Mouse (Mus musculus) lung, postnatal 0 days (tissue): ENCODE results near the gene Foxk1. TPM values are rescaled to one million over a fixed set of nuclear protein-coding genes. Genes with fewer than 3 reads are reported as not detected.
A peak's percentile ranks its signal among the peaks of the same experiment; 100 is the strongest.

Experiments
- ATAC-seq: fragments of 200-750 bp; cut with Nextera tagmentation; 2 replicates; pipeline ENCODE4 v1.8.0; 2017; ENCODE audit warnings: moderate library complexity
- DNase-seq: peaks from one replicate; pipeline ENCODE4 v3.0.0-alpha.2; 2016; ENCODE audit warnings: low spot score
- H3K27ac ChIP-seq: fragments of 300-500 bp; sonication (generic); 2 replicates; pipeline ENCODE4 v1.5.1; 2014; ENCODE audit warnings: antibody characterized with exemption, mild to moderate bottlenecking, low read length, mixed read lengths
- H3K27me3 ChIP-seq: fragments of 300-500 bp; sonication (generic); replicated peaks from 2 replicates; pipeline ENCODE4 v1.6.1; 2014; ENCODE audit warnings: low read length, mixed read lengths; ENCODE audit not compliant: insufficient read depth
- H3K36me3 ChIP-seq: fragments of 300-500 bp; sonication (generic); 2 replicates; pipeline ENCODE4 v1.6.1; 2014; ENCODE audit warnings: low read length, mixed read lengths; ENCODE audit not compliant: insufficient read depth
- H3K4me1 ChIP-seq: fragments of 300-500 bp; sonication (generic); 2 replicates; pipeline ENCODE4 v1.6.1; 2014; ENCODE audit warnings: antibody characterized with exemption, low read depth, low read length, mixed read lengths; ENCODE audit not compliant: insufficient read depth
- H3K4me2 ChIP-seq: fragments of 300-500 bp; sonication (generic); replicated peaks from 2 replicates; pipeline ENCODE4 v1.6.1; 2014; ENCODE audit warnings: low read depth, mild to moderate bottlenecking, low read length, moderate library complexity, mixed read lengths
- H3K4me3 ChIP-seq: fragments of 300-500 bp; sonication (generic); 2 replicates; pipeline ENCODE4 v1.5.1; 2014; ENCODE audit warnings: low read depth, low read length
- H3K9ac ChIP-seq: fragments of 300-500 bp; sonication (generic); replicated peaks from 2 replicates; pipeline ENCODE4 v1.6.1; 2014; ENCODE audit warnings: low read depth, mild to moderate bottlenecking
- H3K9me3 ChIP-seq: fragments of 300-500 bp; sonication (generic); 2 replicates; pipeline ENCODE4 v1.6.1; 2016; ENCODE audit warnings: low read length, mixed read lengths
- CTCF ChIP-seq: IDR thresholded peaks from 2 replicates; pipeline ENCODE4 v1.5.1; 2016; ENCODE audit warnings: antibody characterized with exemption, mild to moderate bottlenecking
- EP300 ChIP-seq: IDR thresholded peaks from 2 replicates; pipeline ENCODE4 v1.6.1; 2016; ENCODE audit warnings: antibody characterized with exemption, mild to moderate bottlenecking, control low read depth
- WGBS: fragments of 180-500 bp; shearing (Covaris S2); extraction: QIAGEN DNeasy Blood & Tissue Kit; methylation state at CpG from one replicate; pipeline ENCODE4 v1.1.7; 2014; 5-methylcytosine and 5-hydroxymethylcytosine counted together
- polyA plus RNA-seq: library from polyadenylated mRNA; unstranded; fragments of >200 nt; fragmentation: Nextera tagmentation; extraction: Ambion mirVana; gene quantifications from 2 replicates; pipeline ENCODE4 v1.2.1, GENCODE M21; 2015

Foxk1 gene
- polyA plus RNA-seq, 1 experiment from 2014 or later = 4.3 TPM

DNA sequence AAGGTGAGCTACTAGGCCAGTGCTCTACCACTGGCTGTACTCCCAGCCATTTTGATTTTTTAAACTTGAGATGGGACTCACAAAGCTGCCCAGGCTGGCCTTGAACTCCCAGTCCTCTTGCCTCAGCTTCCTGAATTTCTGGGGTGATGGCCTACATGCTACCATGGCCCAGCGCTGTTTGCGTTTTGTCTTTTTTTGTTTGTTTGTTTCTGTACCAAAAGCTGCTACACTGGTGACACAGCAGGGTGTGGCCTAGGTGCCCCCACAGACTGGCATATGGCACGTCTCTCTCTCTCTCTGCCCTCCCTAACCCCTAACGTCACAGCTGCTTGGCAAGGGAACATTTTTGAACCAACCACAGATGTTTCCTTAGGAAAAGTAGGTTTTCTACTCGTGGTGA lies 58.5 kb downstream of the Foxk1 start:
- TF ChIP-seq EP300 (no peak), CTCF (no peak)
- H3K27ac ChIP-seq = no peak overlapping the region

DNA sequence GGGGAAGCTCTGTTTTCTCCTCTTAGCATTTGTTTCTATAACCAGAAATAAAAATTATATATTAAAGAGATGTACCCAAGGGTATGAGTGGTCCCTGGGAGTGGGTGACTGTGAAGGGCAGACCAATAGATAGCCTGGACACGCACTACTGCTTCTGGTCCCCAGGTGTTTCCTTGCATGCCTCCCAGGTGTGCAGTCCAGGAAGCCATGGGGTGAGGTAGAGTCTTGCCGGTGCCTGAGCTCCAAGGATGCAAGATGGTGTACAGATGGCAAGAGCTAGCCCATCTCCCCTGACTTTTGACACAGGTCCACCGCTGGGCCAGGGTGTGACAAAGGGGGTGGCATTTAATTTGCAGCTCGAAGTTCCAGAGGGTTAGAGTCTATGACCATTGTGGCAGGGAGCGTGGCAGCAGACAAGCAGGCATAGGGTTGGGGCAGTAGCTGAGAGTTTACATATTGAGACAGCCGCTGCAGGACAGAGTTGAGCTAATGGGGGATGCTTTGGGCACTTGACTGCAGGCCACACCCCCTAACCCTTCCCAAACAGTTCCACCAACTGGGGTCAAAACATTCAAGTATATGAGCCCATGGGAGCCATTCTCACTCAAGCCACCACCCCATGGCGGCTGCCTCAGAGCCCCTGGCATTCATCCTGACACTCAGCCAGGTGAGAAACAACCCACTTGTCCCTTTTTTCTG lies 60.8 kb downstream of the Foxk1 start:
- H3K4me1 ChIP-seq = peaks cover 5% of the 10 kb centered on the region; the same call in 1 of the 2 replicates
- 0 out of 2 replicates have a peak, but pooled peaks cover 8% of the 10 kb centered on the region for H3K36me3 ChIP-seq
- H3K27ac ChIP-seq = no peak overlapping the region
- H3K9me3 ChIP-seq = no peaks in the 10 kb centered on the region
- no peak overlapping the region for H3K4me2 ChIP-seq
- DNase-seq = no peak
- no peak overlapping the region for H3K4me3 ChIP-seq
- no peaks in the 10 kb centered on the region for H3K27me3 ChIP-seq
- no peak for ATAC-seq
- no peak for TF ChIP-seq CTCF
- TF ChIP-seq EP300 = no peak
- H3K9ac ChIP-seq = no peak overlapping the region
- 94% methylated on average over 7 of the region's 7 CpGs for WGBS

More for the DNA sequence above, 58.5 kb downstream of the Foxk1 start:
- Histone ChIP-seq H3K9me3 (no peaks in the 10 kb centered on the region), H3K4me1 (peaks cover 4% of the 10 kb centered on the region; the same call in 1 of the 2 replicates), H3K9ac (no peak overlapping the region), H3K4me3 (no peak overlapping the region), H3K27me3 (no peaks in the 10 kb centered on the region), H3K4me2 (no peak overlapping the region), H3K36me3 (peaks cover 20% of the 10 kb centered on the region)
- 70% methylated on average over 5 of the region's 5 CpGs for WGBS
- no peak for DNase-seq
- no peak for ATAC-seq

DNA sequence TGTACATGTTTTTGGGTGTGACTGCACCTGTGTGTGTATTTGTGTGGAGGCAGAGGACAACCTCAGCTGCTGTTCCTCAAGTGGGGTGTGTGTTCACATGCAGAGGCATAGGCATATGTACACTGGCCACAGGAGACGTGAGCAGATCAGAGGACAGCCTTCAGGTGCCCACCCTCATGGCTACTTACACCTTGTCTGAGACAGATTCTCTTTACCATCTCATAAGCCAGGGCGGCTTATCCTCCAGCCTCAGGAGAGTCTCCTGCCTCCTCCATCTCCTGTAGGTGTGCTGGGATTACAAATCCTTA lies 61.3 kb downstream of the Foxk1 start:
- Histone ChIP-seq H3K9ac (no peak overlapping the region), H3K4me2 (no peak overlapping the region), H3K27me3 (no peaks in the 10 kb centered on the region), H3K4me3 (no peak overlapping the region), H3K36me3 (0 out of 2 replicates have a peak, but pooled peaks cover 13% of the 10 kb centered on the region), H3K27ac (no peak overlapping the region), H3K4me1 (peaks cover 5% of the 10 kb centered on the region; the same call in 1 of the 2 replicates), H3K9me3 (no peaks in the 10 kb centered on the region)
- 89% methylated on average over 2 of the region's 2 CpGs for WGBS
- no peak for DNase-seq
- no peak for ATAC-seq
- TF ChIP-seq EP300 (no peak), CTCF (no peak)

DNA sequence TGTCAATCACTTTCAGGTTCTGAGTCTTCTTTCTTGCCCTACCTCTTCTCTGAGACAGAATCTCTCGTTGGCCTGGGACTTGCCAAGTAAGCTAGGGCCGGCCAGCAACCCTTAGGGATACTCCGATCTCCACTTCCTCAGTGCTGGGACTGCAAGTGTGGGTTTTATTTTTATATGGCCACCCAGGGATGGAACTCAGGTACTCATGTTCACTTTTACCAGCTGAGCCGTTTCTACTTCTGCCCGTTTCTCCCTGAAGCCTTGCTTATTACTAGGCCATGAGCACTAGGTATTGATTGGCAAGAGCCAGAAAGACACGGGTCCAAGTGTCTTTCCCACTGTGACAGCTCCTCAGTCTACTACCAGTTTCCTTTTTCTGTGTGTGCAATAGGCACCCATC lies 61.7 kb downstream of the Foxk1 start:
- ATAC-seq = no peak
- peak overlapping the region; percentile 93; the same call in 1 of the 2 replicates for H3K4me2 ChIP-seq
- TF ChIP-seq EP300 = no peak
- peak overlapping the region; percentile 85; the same call in 1 of the 2 replicates for H3K4me3 ChIP-seq
- H3K27me3 ChIP-seq = no peaks in the 10 kb centered on the region
- peaks cover 5% of the 10 kb centered on the region; the same call in 1 of the 2 replicates for H3K4me1 ChIP-seq
- H3K36me3 ChIP-seq = 0 out of 2 replicates have a peak, but pooled peaks cover 15% of the 10 kb centered on the region
- H3K9me3 ChIP-seq = no peaks in the 10 kb centered on the region
- no peak for DNase-seq
- WGBS = 84% methylated on average over 6 of the region's 6 CpGs
- H3K9ac ChIP-seq = no peak overlapping the region
- H3K27ac ChIP-seq = peak overlapping the region; percentile 83

DNA sequence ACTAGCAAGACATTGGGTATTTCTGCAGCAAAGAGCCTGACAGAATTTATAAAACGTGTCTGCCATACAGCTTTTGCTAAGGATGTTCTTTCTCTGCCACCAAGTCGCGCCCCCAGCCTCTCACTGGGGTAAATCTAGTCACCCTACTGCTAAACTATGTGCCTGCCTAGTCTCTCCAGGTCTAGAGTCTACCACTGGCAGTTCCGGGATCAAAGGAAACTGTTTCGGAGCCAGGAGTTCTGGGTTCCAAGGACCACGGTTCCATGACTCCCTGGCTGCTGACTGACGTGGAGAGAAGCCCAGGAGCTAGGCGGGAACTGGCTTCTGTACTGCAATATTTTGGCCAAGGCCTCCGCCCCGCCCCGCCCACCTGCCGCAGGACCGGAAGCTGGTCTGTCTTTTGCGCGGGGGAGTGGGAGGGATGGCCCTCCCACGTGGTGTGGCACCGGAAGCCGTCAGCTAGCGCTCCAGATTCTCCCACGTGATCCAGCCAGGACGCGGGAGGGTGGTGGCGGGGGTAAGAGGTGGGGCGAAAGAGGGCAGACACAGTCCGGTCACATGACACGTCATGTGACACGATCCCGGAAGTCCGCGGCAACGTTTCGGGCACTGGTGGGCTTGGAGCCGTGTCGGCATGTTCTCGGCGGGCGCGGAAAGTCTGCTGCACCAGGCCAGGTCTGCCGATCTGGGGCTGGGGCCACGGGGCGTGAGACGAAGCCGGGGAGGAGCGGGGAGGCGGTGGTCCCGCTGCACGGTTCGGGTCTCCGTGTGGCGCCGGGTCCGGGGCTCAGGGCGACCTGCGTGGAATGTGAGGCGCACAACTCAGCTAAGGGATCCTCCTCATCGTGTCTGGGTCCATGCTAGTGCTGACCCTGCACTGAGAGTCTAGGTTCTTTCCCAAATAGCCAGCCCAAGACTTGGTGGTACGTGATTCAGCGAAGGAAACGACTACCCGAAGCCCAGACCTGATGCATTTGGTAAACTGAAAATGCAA lies 62.5 kb downstream of the Foxk1 start, which contains the start of gene Ap5z1:
Gene Ap5z1 (plus strand): TSS at position 484 of the 994 bp plus-strand sequence.
- Histone ChIP-seq H3K9ac (peak within 1 kb of the TSS; percentile 72), H3K9me3 (no peaks in the 10 kb centered on the region), H3K27me3 (no peaks in the 10 kb centered on the region), H3K4me3 (peak within 1 kb of the TSS; percentile 85), H3K27ac (peak within 1 kb of the TSS; percentile 83), H3K4me2 (peak within 1 kb of the TSS; percentile 93), H3K4me1 (peaks cover 5% of the 10 kb centered on the region; the same call in 1 of the 2 replicates), H3K36me3 (peaks cover 14% of the 10 kb centered on the region; the same call in 1 of the 2 replicates)
- peak; percentile 98 for DNase-seq
- 2% methylated on average over 59 of the region's 60 CpGs for WGBS
- ATAC-seq = peak; percentile 97
- TF ChIP-seq EP300 = peak; percentile 29; the same call in 1 of the 2 replicates
- TF ChIP-seq CTCF = no peak

DNA sequence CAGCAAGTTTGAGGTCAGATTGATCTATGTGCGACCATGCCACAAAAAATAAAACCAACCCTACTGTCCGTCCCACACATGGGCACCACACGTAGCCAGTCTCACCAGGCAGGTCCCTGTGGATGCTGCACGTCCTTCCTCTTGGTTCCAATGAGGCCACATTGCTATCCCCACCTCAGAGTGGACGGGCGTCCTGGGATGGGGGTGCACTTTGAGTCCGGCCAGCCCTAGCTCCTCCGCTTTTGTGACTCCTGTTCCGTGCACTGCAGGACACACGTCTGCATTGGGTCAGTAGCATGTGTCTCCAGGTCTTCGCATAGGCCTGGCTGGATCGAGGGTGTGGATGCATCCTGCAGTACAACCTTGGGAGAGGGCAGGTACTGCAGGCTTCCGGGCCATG lies 67.1 kb downstream of the Foxk1 start:
- no peak overlapping the region for H3K4me2 ChIP-seq
- no peak for ATAC-seq
- H3K36me3 ChIP-seq = peaks cover 20% of the 10 kb centered on the region; the same call in 1 of the 2 replicates
- peaks cover 5% of the 10 kb centered on the region; the same call in 1 of the 2 replicates for H3K4me1 ChIP-seq
- no peak for DNase-seq
- TF ChIP-seq EP300 = no peak
- no peak for TF ChIP-seq CTCF
- H3K27me3 ChIP-seq = no peaks in the 10 kb centered on the region
- H3K9ac ChIP-seq = no peak overlapping the region
- H3K4me3 ChIP-seq = no peak overlapping the region
- WGBS = 94% methylated on average over 13 of the region's 13 CpGs
- no peaks in the 10 kb centered on the region for H3K9me3 ChIP-seq
- H3K27ac ChIP-seq = no peak overlapping the region
